Comparison of ENCODE assay signal across 11 mouse cellular contexts in genomic region chr5:15674429-15675244, GRCm38 (mm10). TPM values are rescaled to one million over a fixed set of nuclear protein-coding genes. Genes with fewer than 3 reads are reported as not detected.
DNase-seq lines count a peak whose midpoint lies in the region; ATAC-seq and TF ChIP-seq lines count a peak whose summit lies in the region.
"Not testable (repeated sequence)": the region's sequence is repeated elsewhere in the genome, so short reads cannot be mapped to it uniquely, and the experiment has no call there.
"Had no signal": no experiment of that assay in that cellular context is flagged by ENCODE, and none has a peak within 500 bp of the region (broad histone marks: within the 10 kb centered on the region; RNA-seq: fewer than 3 reads in every experiment).

No protein-coding gene starts in this region.

- not testable (repeated sequence) for H3K27ac ChIP-seq in embryonic facial prominence, embryonic 15.5 days (replicated peaks); heart, embryonic 13.5 days (replicated peaks); hindbrain, embryonic 16.5 days (ENCODE audit: low read depth, low read length); kidney, postnatal 0 days; liver, postnatal 0 days (ENCODE audit: low read depth); midbrain, embryonic 16.5 days (ENCODE audit: low read length); stomach, embryonic 15.5 days

- H3K4me1 ChIP-seq in embryonic facial prominence, embryonic 15.5 days; heart, embryonic 13.5 days; hindbrain, embryonic 16.5 days (ENCODE audit: control insufficient read depth, insufficient read depth, low read depth, low read length); kidney, postnatal 0 days (replicated peaks; ENCODE audit: insufficient read depth, low read length); liver, postnatal 0 days (ENCODE audit: insufficient read depth); midbrain, embryonic 16.5 days (ENCODE audit: control insufficient read depth, insufficient read depth, low read length); stomach, embryonic 15.5 days: not testable (repeated sequence)

- peak; percentile 80 for ATAC-seq in embryonic facial prominence, embryonic 15.5 days (ENCODE audit: insufficient number of reproducible peaks, low FRiP score, low TSS enrichment, low read depth)
- ATAC-seq in heart, embryonic 13.5 days (ENCODE audit: extremely low read depth, insufficient number of reproducible peaks, low FRiP score, low TSS enrichment), result peak; percentile 76; the same call in 1 of the 2 replicates
- ATAC-seq in hindbrain, embryonic 16.5 days, result 0 out of 2 replicates have a peak, but pooled peaks have one; percentile 45
- ATAC-seq in kidney, postnatal 0 days (replicated peaks; ENCODE audit: low FRiP score, low read depth), result peak; percentile 77
- peak; percentile 25; the same call in 1 of the 2 replicates for ATAC-seq in liver, postnatal 0 days
- ATAC-seq in midbrain, embryonic 16.5 days, result peak; percentile 48; the same call in 1 of the 2 replicates
- peak; percentile 60; the same call in 1 of the 2 replicates for ATAC-seq in stomach, embryonic 15.5 days (ENCODE audit: insufficient read depth, low FRiP score, low read depth)

- H3K27me3 ChIP-seq in embryonic facial prominence, embryonic 15.5 days; heart, embryonic 13.5 days (replicated peaks); hindbrain, embryonic 16.5 days (replicated peaks; ENCODE audit: control insufficient read depth, insufficient read depth, low read length); kidney, postnatal 0 days (ENCODE audit: insufficient read depth, low read length); liver, postnatal 0 days (ENCODE audit: insufficient read depth, low read length); midbrain, embryonic 16.5 days (ENCODE audit: control insufficient read depth, insufficient read depth, low read depth, low read length); stomach, embryonic 15.5 days (replicated peaks): not testable (repeated sequence)

- DNase-seq in kidney, postnatal 0 days (ENCODE audit: low spot score); liver, postnatal 0 days: not testable (repeated sequence)

- peaks cover 13% of the 10 kb centered on the region; the same call in 1 of the 2 replicates for H3K9me3 ChIP-seq in embryonic facial prominence, embryonic 15.5 days (replicated peaks)
- H3K9me3 ChIP-seq in heart, embryonic 13.5 days, result peaks cover 21% of the 10 kb centered on the region
- peaks cover 12% of the 10 kb centered on the region for H3K9me3 ChIP-seq in hindbrain, embryonic 16.5 days (ENCODE audit: control insufficient read depth, low read length)
- H3K9me3 ChIP-seq in kidney, postnatal 0 days (replicated peaks; ENCODE audit: low read length), result peaks cover 10% of the 10 kb centered on the region; the same call in 1 of the 2 replicates
- H3K9me3 ChIP-seq in liver, postnatal 0 days (ENCODE audit: low read length); stomach, embryonic 15.5 days: not testable (repeated sequence)
- peaks cover 15% of the 10 kb centered on the region for H3K9me3 ChIP-seq in midbrain, embryonic 16.5 days (replicated peaks; ENCODE audit: control insufficient read depth, low read length, poor library complexity, severe bottlenecking)

- H3K9ac ChIP-seq in embryonic facial prominence, embryonic 15.5 days; heart, embryonic 13.5 days; hindbrain, embryonic 16.5 days (ENCODE audit: low read depth, low read length); kidney, postnatal 0 days (ENCODE audit: low read depth, low read length); liver, postnatal 0 days (replicated peaks); midbrain, embryonic 16.5 days (ENCODE audit: low read depth, low read length); stomach, embryonic 15.5 days: not testable (repeated sequence)

- WGBS in embryonic facial prominence, embryonic 15.5 days, result 86% methylated on average over 5 of the region's 8 CpGs
- WGBS in heart, embryonic 13.5 days, result 79% methylated on average over 5 of the region's 8 CpGs
- WGBS in hindbrain, embryonic 16.5 days, result 94% methylated on average over 5 of the region's 8 CpGs
- 90% methylated on average over 5 of the region's 8 CpGs for WGBS in kidney, postnatal 0 days
- WGBS in liver, postnatal 0 days (ENCODE audit: insufficient replicate concordance), result 78% methylated on average over 5 of the region's 8 CpGs
- WGBS in midbrain, embryonic 16.5 days, result 85% methylated on average over 5 of the region's 8 CpGs
- WGBS in stomach, embryonic 15.5 days, result 90% methylated on average over 5 of the region's 8 CpGs

- H3K36me3 ChIP-seq in embryonic facial prominence, embryonic 15.5 days; heart, embryonic 13.5 days; hindbrain, embryonic 16.5 days (ENCODE audit: control insufficient read depth, insufficient read depth, low read length); kidney, postnatal 0 days (ENCODE audit: insufficient read depth, low read length); liver, postnatal 0 days (replicated peaks; ENCODE audit: insufficient read depth, low read length); midbrain, embryonic 16.5 days (ENCODE audit: control insufficient read depth, insufficient read depth, low read length); stomach, embryonic 15.5 days: not testable (repeated sequence)

- TF ChIP-seq CTCF in kidney, postnatal 0 days (IDR thresholded peaks at IDR 0.05; ENCODE audit: low read depth); liver, postnatal 0 days (IDR thresholded peaks at IDR 0.05; ENCODE audit: low read depth): not testable (repeated sequence)

- TF ChIP-seq EP300 in liver, postnatal 0 days (IDR thresholded peaks at IDR 0.05; ENCODE audit: low read depth), result not testable (repeated sequence)

- not testable (repeated sequence) for H3K4me3 ChIP-seq in embryonic facial prominence, embryonic 15.5 days (replicated peaks); heart, embryonic 13.5 days; hindbrain, embryonic 16.5 days (ENCODE audit: low read length); kidney, postnatal 0 days (replicated peaks; ENCODE audit: low read depth, low read length); liver, postnatal 0 days (ENCODE audit: low read depth, low read length); midbrain, embryonic 16.5 days (ENCODE audit: low read depth, low read length); stomach, embryonic 15.5 days (replicated peaks)

- not testable (repeated sequence) for H3K4me2 ChIP-seq in embryonic facial prominence, embryonic 15.5 days (replicated peaks); heart, embryonic 13.5 days; hindbrain, embryonic 16.5 days (ENCODE audit: low read length); kidney, postnatal 0 days (ENCODE audit: low read length); liver, postnatal 0 days (ENCODE audit: low read depth, low read length); midbrain, embryonic 16.5 days (ENCODE audit: low read length); stomach, embryonic 15.5 days

RNA-seq across cellular contexts. Expression of gene 4930572O03Rik, which starts 17.8 kb away (rescaled TPM):
- not detected in 2 replicates for polyA plus RNA-seq in embryonic facial prominence, embryonic 15.5 days (2015; fragmentation: Nextera tagmentation; extraction: Ambion mirVana)
- not detected in 2 replicates for polyA plus RNA-seq in heart, embryonic 13.5 days (2015; fragmentation: Nextera tagmentation; extraction: Ambion mirVana)
- polyA plus RNA-seq in hindbrain, embryonic 16.5 days (2015; fragmentation: Nextera tagmentation; extraction: Ambion mirVana), result not detected in 2 replicates
- not detected in 2 replicates for polyA plus RNA-seq in kidney, postnatal 0 days (2015; fragmentation: Nextera tagmentation; extraction: Ambion mirVana)
- not detected in 2 replicates for polyA plus RNA-seq in liver, postnatal 0 days (2015; fragmentation: Nextera tagmentation; extraction: Ambion mirVana)
- polyA plus RNA-seq in midbrain, embryonic 16.5 days (2015; fragmentation: Nextera tagmentation; extraction: Ambion mirVana), result not detected in 2 replicates
- not detected in 2 replicates for polyA plus RNA-seq in stomach, embryonic 15.5 days (2015; fragmentation: Nextera tagmentation; extraction: Ambion mirVana)
- polyA plus RNA-seq: adrenal gland, adult 2 months; G1E; kidney, adult 2 months; lung, adult 2 months had no signal

RNA-seq across cellular contexts. Expression of gene Speer4c, which starts 39.4 kb away (rescaled TPM):
- polyA plus RNA-seq in embryonic facial prominence, embryonic 15.5 days (2015; fragmentation: Nextera tagmentation; extraction: Ambion mirVana), result 0.16 and 0.17 TPM in 2 replicates
- not detected in 2 replicates for polyA plus RNA-seq in heart, embryonic 13.5 days (2015; fragmentation: Nextera tagmentation; extraction: Ambion mirVana)
- not detected in 2 replicates for polyA plus RNA-seq in hindbrain, embryonic 16.5 days (2015; fragmentation: Nextera tagmentation; extraction: Ambion mirVana)
- polyA plus RNA-seq in kidney, postnatal 0 days (2015; fragmentation: Nextera tagmentation; extraction: Ambion mirVana), result not detected in 2 replicates
- not detected in 2 replicates for polyA plus RNA-seq in liver, postnatal 0 days (2015; fragmentation: Nextera tagmentation; extraction: Ambion mirVana)
- polyA plus RNA-seq in midbrain, embryonic 16.5 days (2015; fragmentation: Nextera tagmentation; extraction: Ambion mirVana), result not detected in 2 replicates
- polyA plus RNA-seq in stomach, embryonic 15.5 days (2015; fragmentation: Nextera tagmentation; extraction: Ambion mirVana), result not detected in 2 replicates
- polyA plus RNA-seq: adrenal gland, adult 2 months; G1E; kidney, adult 2 months had no signal

RNA-seq across cellular contexts. Expression of gene Speer4d, which starts 55.8 kb away (rescaled TPM):
- polyA plus RNA-seq in embryonic facial prominence, embryonic 15.5 days (2015; fragmentation: Nextera tagmentation; extraction: Ambion mirVana), result 0.33 TPM in 1 of 2 replicates, not detected in the other
- 0.28 TPM in 1 of 2 replicates, not detected in the other for polyA plus RNA-seq in heart, embryonic 13.5 days (2015; fragmentation: Nextera tagmentation; extraction: Ambion mirVana)
- not detected in 2 replicates for polyA plus RNA-seq in hindbrain, embryonic 16.5 days (2015; fragmentation: Nextera tagmentation; extraction: Ambion mirVana)
- not detected in 2 replicates for polyA plus RNA-seq in kidney, postnatal 0 days (2015; fragmentation: Nextera tagmentation; extraction: Ambion mirVana)
- polyA plus RNA-seq in liver, postnatal 0 days (2015; fragmentation: Nextera tagmentation; extraction: Ambion mirVana), result not detected in 2 replicates
- polyA plus RNA-seq in midbrain, embryonic 16.5 days (2015; fragmentation: Nextera tagmentation; extraction: Ambion mirVana), result not detected in 2 replicates
- not detected in 2 replicates for polyA plus RNA-seq in stomach, embryonic 15.5 days (2015; fragmentation: Nextera tagmentation; extraction: Ambion mirVana)
- polyA plus RNA-seq: adrenal gland, adult 2 months; G1E; kidney, adult 2 months; lung, adult 2 months had no signal

Comparison
In these comparisons a context has a peak if more than half of its experiments do, and no peak if none do; other contexts are left out.
1. ATAC-seq: peak in every context shown above with its lines; median percentile 80 in embryonic facial prominence, embryonic 15.5 days; 77 in kidney, postnatal 0 days; 76 in heart, embryonic 13.5 days; 60 in stomach, embryonic 15.5 days; 48 in midbrain, embryonic 16.5 days; 45 in hindbrain, embryonic 16.5 days; 25 in liver, postnatal 0 days.